Mouse (Mus musculus) C2C12 (cell line): ENCODE data around the gene D430041D05Rik.

Source experiments
- CTCF ChIP-seq: IDR thresholded peaks from one replicate; pipeline ENCODE4 v1.5.1; 2011; ENCODE audit not compliant: control insufficient read depth, insufficient read depth, insufficient read length
- MAX ChIP-seq: IDR thresholded peaks from one replicate; pipeline ENCODE4 v1.6.1; 2011; ENCODE audit warnings: mild to moderate bottlenecking, control low read depth
- MYOG ChIP-seq: IDR thresholded peaks from one replicate; pipeline ENCODE4 v1.6.1; 2011; ENCODE audit not compliant: control insufficient read depth, insufficient read length; ENCODE audit errors: extremely low read depth

- TF ChIP-seq CTCF (no peak), MYOG (no peak), MAX (no peak)
Observed at GRCm38 (mm10) chr2:104183246-104183845, 227.5 kb downstream of the D430041D05Rik start.
